Mouse (Mus musculus) neural tube, embryonic 11.5 days (tissue): ENCODE measurements around the gene Grrp1. TPM values are rescaled to one million over a fixed set of nuclear protein-coding genes. Genes with fewer than 3 reads are reported as not detected.
"Not testable (repeated sequence)": the region's sequence is repeated elsewhere in the genome, so short reads cannot be mapped to it uniquely, and the experiment has no call there.

ENCODE experiments used
- ATAC-seq: fragments of 200-750 bp; cut with Nextera tagmentation; 2 replicates; pipeline ENCODE4 v1.8.0; 2017; ENCODE audit warnings: moderate number of reproducible peaks, mild to moderate bottlenecking, moderate TSS enrichment, moderate library complexity; ENCODE audit not compliant: insufficient read depth, low FRiP score, low TSS enrichment
- DNase-seq: peaks from one replicate; pipeline ENCODE4 v3.0.0-alpha.2; 2015; ENCODE audit warnings: low spot score
- H3K27ac ChIP-seq: fragments of 300-500 bp; sonication (generic); 2 replicates; pipeline ENCODE4 v1.5.1; 2014; ENCODE audit warnings: low read depth, mild to moderate bottlenecking, low read length
- H3K27me3 ChIP-seq: fragments of 300-500 bp; sonication (generic); 2 replicates; pipeline ENCODE4 v1.6.1; 2014; ENCODE audit warnings: mild to moderate bottlenecking, low read length, mixed read lengths; ENCODE audit not compliant: control insufficient read depth, insufficient read depth
- H3K36me3 ChIP-seq: fragments of 300-500 bp; sonication (generic); 2 replicates; pipeline ENCODE4 v1.6.1; 2014; ENCODE audit warnings: mild to moderate bottlenecking, low read length, moderate library complexity, mixed read lengths; ENCODE audit not compliant: control insufficient read depth, insufficient read depth
- H3K4me1 ChIP-seq: fragments of 300-500 bp; sonication (generic); 2 replicates; pipeline ENCODE4 v1.6.1; 2014; ENCODE audit warnings: low read length, mixed read lengths; ENCODE audit not compliant: control insufficient read depth, insufficient read depth
- H3K4me2 ChIP-seq: fragments of 300-500 bp; sonication (generic); 2 replicates; pipeline ENCODE4 v1.6.1; 2014; ENCODE audit warnings: low read depth, mild to moderate bottlenecking, moderate library complexity
- H3K4me3 ChIP-seq: fragments of 300-500 bp; sonication (generic); 2 replicates; pipeline ENCODE4 v1.5.1; 2014; ENCODE audit warnings: low read depth, low read length
- H3K9ac ChIP-seq: fragments of 300-500 bp; sonication (generic); 2 replicates; pipeline ENCODE4 v1.6.1; 2014; ENCODE audit warnings: mild to moderate bottlenecking, low read length
- H3K9me3 ChIP-seq: fragments of 300-500 bp; sonication (generic); 2 replicates; pipeline ENCODE4 v1.6.1; 2016; ENCODE audit warnings: low read length; ENCODE audit not compliant: control insufficient read depth
- WGBS: fragments of 180-500 bp; shearing (Covaris S2); extraction: QIAGEN DNeasy Blood & Tissue Kit; methylation state at CpG from one replicate; pipeline ENCODE4 v1.1.7; 2014; 5-methylcytosine and 5-hydroxymethylcytosine counted together
- polyA plus RNA-seq: library from polyadenylated mRNA; unstranded; fragments of >200 nt; fragmentation: Nextera tagmentation; extraction: Ambion mirVana; gene quantifications from 2 replicates; pipeline ENCODE4 v1.2.1, GENCODE M21; 2014

Gene Grrp1
- 11.1 and 11.8 TPM in 2 replicates for polyA plus RNA-seq

- ATAC-seq (no peak), DNase-seq (peak; percentile 67)
- Histone ChIP-seq H3K4me1 (peaks cover 54% of the 10 kb centered on the region), H3K27me3 (peaks cover 30% of the 10 kb centered on the region), H3K4me3 (peak within 1 kb of the TSS; percentile 47), H3K4me2 (peak within 1 kb of the TSS; percentile 85), H3K9ac (peak within 1 kb of the TSS; percentile 42), H3K36me3 (no peaks in the 10 kb centered on the region), H3K9me3 (no peaks in the 10 kb centered on the region), H3K27ac (peak within 1 kb of the TSS; percentile 15; the same call in 1 of the 2 replicates)
- WGBS, result under 1% methylated on average over 13 of the region's 13 CpGs
These were observed at the start of gene Grrp1 for GRCm38 (mm10) chr4:134253722-134254324. Grrp1 (minus strand) TSS chr4:134254106.

- H3K4me2 ChIP-seq, result no peak overlapping the region
- no peaks in the 10 kb centered on the region for H3K27me3 ChIP-seq
- H3K9ac ChIP-seq, result no peak overlapping the region
- WGBS, result 88% methylated on average over 5 of the region's 5 CpGs
- no peaks in the 10 kb centered on the region for H3K9me3 ChIP-seq
- no peaks in the 10 kb centered on the region for H3K4me1 ChIP-seq
- DNase-seq (no peak), ATAC-seq (no peak)
- no peaks in the 10 kb centered on the region for H3K36me3 ChIP-seq
- H3K4me3 ChIP-seq, result no peak overlapping the region
- H3K27ac ChIP-seq, result no peak overlapping the region
These were observed 48.2 kb upstream of the Grrp1 start for GRCm38 (mm10) chr4:134302084-134302483.

GRCm38 (mm10) chr4:134300316-134300715 is 46.4 kb upstream of the Grrp1 start:
- Histone ChIP-seq H3K9me3 (no peaks in the 10 kb centered on the region), H3K36me3 (no peaks in the 10 kb centered on the region), H3K27me3 (no peaks in the 10 kb centered on the region), H3K4me1 (no peaks in the 10 kb centered on the region), H3K4me3 (no peak overlapping the region), H3K4me2 (no peak overlapping the region), H3K27ac (no peak overlapping the region), H3K9ac (no peak overlapping the region)
- ATAC-seq (no peak), DNase-seq (no peak)
- 74% methylated on average over 9 of the region's 9 CpGs for WGBS

- H3K4me1 ChIP-seq, result no peaks in the 10 kb centered on the region
- no peak overlapping the region for H3K9ac ChIP-seq
- no peaks in the 10 kb centered on the region for H3K9me3 ChIP-seq
- no peak for ATAC-seq
- no peak overlapping the region for H3K4me2 ChIP-seq
- H3K36me3 ChIP-seq, result no peaks in the 10 kb centered on the region
- H3K27ac ChIP-seq, result no peak overlapping the region
- no peak for DNase-seq
- H3K27me3 ChIP-seq, result no peaks in the 10 kb centered on the region
- 79% methylated on average over 4 of the region's 4 CpGs for WGBS
- no peak overlapping the region for H3K4me3 ChIP-seq
These were observed 45.5 kb upstream of the Grrp1 start for GRCm38 (mm10) chr4:134299498-134299810.

- H3K36me3 ChIP-seq, result no peaks in the 10 kb centered on the region
- ATAC-seq (no peak), DNase-seq (no peak)
- no peaks in the 10 kb centered on the region for H3K4me1 ChIP-seq
- H3K27ac ChIP-seq, result no peak overlapping the region
- no peak overlapping the region for H3K4me2 ChIP-seq
- no peak overlapping the region for H3K4me3 ChIP-seq
- no peaks in the 10 kb centered on the region for H3K27me3 ChIP-seq
- no peak overlapping the region for H3K9ac ChIP-seq
- 75% methylated on average over 19 of the region's 19 CpGs for WGBS
- H3K9me3 ChIP-seq, result no peaks in the 10 kb centered on the region
These were observed 45.0 kb upstream of the Grrp1 start for GRCm38 (mm10) chr4:134298626-134299497.

GRCm38 (mm10) chr4:134297369-134297768 is 43.5 kb upstream of the Grrp1 start:
- no peak overlapping the region for H3K27ac ChIP-seq
- no peaks in the 10 kb centered on the region for H3K9me3 ChIP-seq
- no peak overlapping the region for H3K4me2 ChIP-seq
- ATAC-seq (no peak), DNase-seq (no peak)
- no peaks in the 10 kb centered on the region for H3K4me1 ChIP-seq
- no peak overlapping the region for H3K9ac ChIP-seq
- H3K36me3 ChIP-seq, result no peaks in the 10 kb centered on the region
- no peaks in the 10 kb centered on the region for H3K27me3 ChIP-seq
- no peak overlapping the region for H3K4me3 ChIP-seq
- WGBS, result 88% methylated on average over 8 of the region's 8 CpGs

GRCm38 (mm10) chr4:134296523-134296922 is 42.6 kb upstream of the Grrp1 start:
- ATAC-seq (no peak), DNase-seq (no peak)
- Histone ChIP-seq H3K27ac (no peak overlapping the region), H3K4me3 (no peak overlapping the region), H3K36me3 (no peaks in the 10 kb centered on the region), H3K9ac (no peak overlapping the region), H3K27me3 (no peaks in the 10 kb centered on the region), H3K9me3 (no peaks in the 10 kb centered on the region), H3K4me2 (no peak overlapping the region), H3K4me1 (no peaks in the 10 kb centered on the region)
- 90% methylated on average over 4 of the region's 4 CpGs for WGBS

- 90% methylated on average over 4 of the region's 4 CpGs for WGBS
- H3K4me2 ChIP-seq, H3K27me3 ChIP-seq, H3K4me1 ChIP-seq, H3K9ac ChIP-seq, ATAC-seq, H3K36me3 ChIP-seq, H3K4me3 ChIP-seq, DNase-seq, H3K9me3 ChIP-seq, H3K27ac ChIP-seq: not testable (repeated sequence)
These were observed 42.2 kb upstream of the Grrp1 start for GRCm38 (mm10) chr4:134296096-134296495.

GRCm38 (mm10) chr4:134293692-134294163 is 39.8 kb upstream of the Grrp1 start:
- Histone ChIP-seq H3K27me3 (no peaks in the 10 kb centered on the region), H3K4me3 (no peak overlapping the region), H3K27ac (no peak overlapping the region), H3K4me1 (no peaks in the 10 kb centered on the region; the same call in 1 of the 2 replicates), H3K36me3 (no peaks in the 10 kb centered on the region), H3K4me2 (no peak overlapping the region), H3K9me3 (no peaks in the 10 kb centered on the region), H3K9ac (no peak overlapping the region)
- WGBS, result 64% methylated on average over 9 of the region's 9 CpGs
- ATAC-seq, result no peak
- DNase-seq, result no peak
